Mouse (Mus musculus): ENCODE data around the gene Lipk.

DNA sequence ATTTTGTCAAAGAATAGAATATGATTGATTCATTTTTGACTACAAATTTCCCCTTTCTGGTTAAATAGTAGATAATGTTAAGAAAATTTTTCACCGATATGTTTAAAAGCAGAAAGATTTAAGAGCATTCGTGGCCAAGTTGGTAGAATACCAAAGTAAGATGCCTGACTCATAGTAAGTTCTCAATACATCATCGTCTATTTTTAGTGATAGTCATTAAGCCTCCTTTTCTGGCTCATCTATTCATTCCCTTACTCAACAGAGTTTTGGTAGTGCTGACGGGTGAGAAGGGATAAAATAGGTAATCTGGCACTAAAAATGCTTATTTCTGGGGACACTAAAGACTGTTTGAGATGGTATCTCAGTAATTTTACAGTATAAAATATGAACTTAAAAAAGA, 56.0 kb downstream of the Lipk start:
- TF ChIP-seq POLR2A (IDR thresholded peaks at IDR 0.05; ENCODE audit: low read depth, low read length) (no peak), CTCF (conservative IDR thresholded peaks at IDR 0.05; ENCODE audit: insufficient read depth, insufficient read length, low read depth, low read length) (no peak)

Measured in kidney, adult 2 months (tissue).